Mouse (Mus musculus) hindbrain, embryonic 11.5 days (tissue): ENCODE measurements around the gene Slc16a11. TPM values are rescaled to one million over a fixed set of nuclear protein-coding genes. Genes with fewer than 3 reads are reported as not detected.

Experiments
- ATAC-seq: fragments of 200-750 bp; cut with Nextera tagmentation; 2 replicates; pipeline ENCODE4 v1.8.0; 2017; ENCODE audit warnings: mild to moderate bottlenecking, moderate TSS enrichment, moderate library complexity; ENCODE audit not compliant: low FRiP score
- DNase-seq: peaks from one replicate; pipeline ENCODE4 v3.0.0-alpha.2; 2015; ENCODE audit warnings: low spot score
- H3K27ac ChIP-seq: fragments of 300-500 bp; sonication (generic); 2 replicates; pipeline ENCODE4 v1.5.1; 2014; ENCODE audit warnings: mild to moderate bottlenecking, low read depth, low read length
- H3K27me3 ChIP-seq: fragments of 300-500 bp; sonication (generic); 2 replicates; pipeline ENCODE4 v1.6.1; 2014; ENCODE audit warnings: mild to moderate bottlenecking, low read length, moderate library complexity, mixed read lengths; ENCODE audit not compliant: control insufficient read depth, insufficient read depth
- H3K36me3 ChIP-seq: fragments of 300-500 bp; sonication (generic); 2 replicates; pipeline ENCODE4 v1.6.1; 2014; ENCODE audit warnings: mild to moderate bottlenecking, low read length, moderate library complexity, mixed read lengths; ENCODE audit not compliant: control insufficient read depth, insufficient read depth
- H3K4me1 ChIP-seq: fragments of 300-500 bp; sonication (generic); replicated peaks from 2 replicates; pipeline ENCODE4 v1.6.1; 2014; ENCODE audit warnings: low read length, mixed read lengths; ENCODE audit not compliant: control insufficient read depth, insufficient read depth
- H3K4me2 ChIP-seq: fragments of 300-500 bp; sonication (generic); replicated peaks from 2 replicates; pipeline ENCODE4 v1.6.1; 2014; ENCODE audit warnings: mild to moderate bottlenecking, low read depth, low read length
- H3K4me3 ChIP-seq: fragments of 300-500 bp; sonication (generic); 2 replicates; pipeline ENCODE4 v1.5.1; 2014; ENCODE audit warnings: low read depth, low read length
- H3K9ac ChIP-seq: fragments of 300-500 bp; sonication (generic); 2 replicates; pipeline ENCODE4 v1.6.1; 2014; ENCODE audit warnings: low read depth, low read length
- H3K9me3 ChIP-seq: fragments of 300-500 bp; sonication (generic); 2 replicates; pipeline ENCODE4 v1.6.1; 2016; ENCODE audit warnings: low read length; ENCODE audit not compliant: control insufficient read depth
- WGBS: fragments of 180-500 bp; shearing (Covaris S2); extraction: QIAGEN DNeasy Blood & Tissue Kit; methylation state at CpG from one replicate; pipeline ENCODE4 v1.1.7; 2014; 5-methylcytosine and 5-hydroxymethylcytosine counted together
- polyA plus RNA-seq: library from polyadenylated mRNA; unstranded; fragments of >200 nt; fragmentation: Nextera tagmentation; extraction: Ambion mirVana; gene quantifications from 2 replicates; pipeline ENCODE4 v1.2.1, GENCODE M21; 2014

The Slc16a11 gene
- polyA plus RNA-seq, 1 experiment from 2014 or later = 0.51 TPM

DNA sequence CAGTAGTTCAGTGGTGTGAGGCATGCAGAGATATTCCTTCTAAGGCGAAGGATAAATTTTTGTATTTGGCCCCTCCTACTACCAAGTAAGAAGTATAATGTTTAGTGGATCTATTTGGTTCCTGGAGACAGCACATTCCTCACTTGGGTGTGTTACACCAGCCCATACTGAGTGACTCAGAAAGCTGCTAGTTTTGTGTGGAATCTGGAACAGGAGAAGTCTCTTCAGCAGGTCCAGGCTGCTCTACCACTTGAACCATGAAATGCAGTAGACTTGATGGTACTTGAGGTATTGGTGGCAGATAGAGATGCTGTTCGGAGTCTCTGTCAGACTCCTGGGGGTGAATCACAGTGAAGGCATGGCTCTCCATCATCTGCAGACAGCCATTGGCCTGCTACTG is 1.9 kb upstream of the Slc16a11 start:
- H3K9ac ChIP-seq = no peak overlapping the region
- H3K27ac ChIP-seq = no peak overlapping the region
- peaks cover 30% of the 10 kb centered on the region for H3K27me3 ChIP-seq
- H3K4me2 ChIP-seq = no peak overlapping the region
- H3K4me1 ChIP-seq = peaks cover 6% of the 10 kb centered on the region; the same call in 1 of the 2 replicates
- H3K36me3 ChIP-seq = no peaks in the 10 kb centered on the region
- ATAC-seq (no peak), DNase-seq (no peak)
- no peak overlapping the region for H3K4me3 ChIP-seq
- no peaks in the 10 kb centered on the region for H3K9me3 ChIP-seq
- WGBS = 97% methylated on average over 2 of the region's 2 CpGs

DNA sequence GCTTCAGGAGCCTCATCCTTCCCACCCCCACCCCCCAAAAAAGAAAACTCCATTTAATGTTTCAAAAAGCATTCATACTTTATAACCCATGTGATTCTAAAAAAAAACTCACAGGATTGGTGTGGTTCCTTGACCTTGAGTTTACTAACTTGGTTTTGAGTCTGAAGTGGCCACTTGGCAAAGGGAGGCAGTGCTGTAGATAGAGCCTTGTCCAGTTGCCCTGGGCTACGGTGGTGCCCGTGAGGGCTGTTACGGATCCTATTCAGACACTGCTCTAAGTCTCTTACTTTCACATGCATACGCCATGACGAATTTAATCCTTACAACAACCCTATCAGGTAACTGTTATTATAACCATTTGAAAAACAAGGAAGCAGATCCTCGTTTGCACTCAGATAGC is 580 bp upstream of the Slc16a11 start:
- no peak overlapping the region for H3K9ac ChIP-seq
- 78% methylated on average over 6 of the region's 6 CpGs for WGBS
- ATAC-seq (no peak), DNase-seq (no peak)
- H3K4me3 ChIP-seq = no peak overlapping the region
- no peaks in the 10 kb centered on the region for H3K36me3 ChIP-seq
- no peak overlapping the region for H3K27ac ChIP-seq
- peaks cover 6% of the 10 kb centered on the region; the same call in 1 of the 2 replicates for H3K4me1 ChIP-seq
- no peak overlapping the region for H3K4me2 ChIP-seq
- no peaks in the 10 kb centered on the region for H3K9me3 ChIP-seq
- H3K27me3 ChIP-seq = peaks cover 42% of the 10 kb centered on the region

DNA sequence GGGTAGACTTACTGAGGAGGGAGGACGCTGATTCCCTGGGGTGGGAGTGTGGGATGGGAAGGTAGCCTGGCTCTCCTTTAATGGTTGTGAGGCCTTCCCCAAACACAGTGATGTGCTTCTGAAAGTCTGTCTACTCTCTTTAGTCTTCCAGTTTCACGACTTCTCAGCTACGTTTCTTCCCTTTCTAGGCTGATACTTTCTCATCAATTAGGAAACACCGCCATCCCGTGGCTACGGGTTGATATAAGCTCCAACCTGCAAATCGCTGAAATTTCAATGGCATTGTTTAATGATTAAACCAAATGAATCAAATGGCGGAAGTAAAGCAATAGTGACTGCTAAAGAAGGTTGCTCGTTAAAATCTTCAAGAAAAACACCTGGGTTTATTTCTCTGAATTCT is 344 bp downstream of the Slc16a11 start:
- 8% methylated on average over 9 of the region's 9 CpGs for whole genome bisulfite sequencing
- no peaks in the 10 kb centered on the region for H3K9me3 ChIP-seq
- H3K4me1 ChIP-seq = peaks cover 6% of the 10 kb centered on the region; the same call in 1 of the 2 replicates
- H3K27ac ChIP-seq = no peak overlapping the region
- no peak overlapping the region for H3K9ac ChIP-seq
- no peaks in the 10 kb centered on the region for H3K36me3 ChIP-seq
- H3K4me3 ChIP-seq = no peak overlapping the region
- ATAC-seq = no peak
- no peak overlapping the region for H3K4me2 ChIP-seq
- H3K27me3 ChIP-seq = peaks cover 43% of the 10 kb centered on the region
- DNase-seq = peak; percentile 69

DNA sequence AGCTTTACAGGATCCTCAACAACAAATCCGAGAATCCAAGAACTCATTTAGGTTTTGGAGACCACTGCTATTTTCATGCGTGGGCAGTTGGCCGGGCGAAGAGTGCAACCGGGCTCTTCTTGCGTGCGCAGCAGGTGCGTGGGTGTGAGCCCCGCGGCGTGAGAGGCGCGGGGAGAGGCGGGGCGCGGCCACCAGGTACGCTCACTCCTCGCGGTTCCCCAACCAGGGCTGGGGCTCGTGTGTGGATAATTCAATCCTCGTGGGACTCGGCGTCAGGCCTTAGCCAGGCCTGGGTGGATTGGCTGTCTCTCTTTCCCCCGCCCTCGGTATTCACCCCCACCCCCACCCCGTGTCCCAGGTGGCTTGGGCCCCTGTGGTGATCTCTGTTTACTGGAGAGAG is 1.2 kb downstream of the Slc16a11 start:
- Histone ChIP-seq H3K4me2 (peak overlapping the region; percentile 49), H3K9me3 (no peaks in the 10 kb centered on the region), H3K9ac (no peak overlapping the region; the same call in 1 of the 2 replicates), H3K4me1 (peaks cover 8% of the 10 kb centered on the region; the same call in 1 of the 2 replicates), H3K4me3 (peak overlapping the region; percentile 23), H3K27ac (no peak overlapping the region), H3K36me3 (no peaks in the 10 kb centered on the region), H3K27me3 (peaks cover 43% of the 10 kb centered on the region)
- DNase-seq (no peak), ATAC-seq (no peak)
- 8% methylated on average over 26 of the region's 26 CpGs for WGBS

GRCm38 (mm10) chr11:70214191-70214855 is 1.8 kb downstream of the Slc16a11 start:
- DNase-seq = peak; percentile 48
- Histone ChIP-seq H3K4me1 (peaks cover 8% of the 10 kb centered on the region; the same call in 1 of the 2 replicates), H3K4me3 (peak overlapping the region; percentile 23), H3K4me2 (peak overlapping the region; percentile 49), H3K27ac (no peak overlapping the region), H3K27me3 (peaks cover 43% of the 10 kb centered on the region), H3K36me3 (no peaks in the 10 kb centered on the region), H3K9ac (peak overlapping the region; percentile 25; the same call in 1 of the 2 replicates), H3K9me3 (no peaks in the 10 kb centered on the region)
- WGBS = under 1% methylated on average over 46 of the region's 46 CpGs
- ATAC-seq = peak; percentile 40; the same call in 1 of the 2 replicates

DNA sequence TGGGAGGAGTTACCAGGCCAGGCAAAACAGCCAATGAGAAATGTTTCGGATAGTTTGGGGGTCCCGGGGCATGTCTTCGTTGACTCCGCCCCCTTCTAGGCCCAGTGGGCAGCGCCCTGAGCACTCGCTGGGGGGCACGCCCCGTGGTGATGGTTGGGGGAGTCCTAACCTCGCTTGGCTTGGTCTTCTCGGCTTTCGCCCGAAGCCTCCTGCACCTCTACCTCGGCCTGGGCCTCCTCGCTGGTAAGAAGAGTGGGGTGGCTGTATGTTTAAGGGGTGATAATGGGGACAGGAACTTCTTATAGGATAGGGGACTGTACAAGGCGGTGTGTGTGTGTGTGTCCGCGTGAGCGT is 2.3 kb downstream of the Slc16a11 start:
- DNase-seq (peak; percentile 30), ATAC-seq (no peak)
- Histone ChIP-seq H3K9ac (no peak overlapping the region), H3K27ac (no peak overlapping the region), H3K4me3 (peak overlapping the region; percentile 23; the same call in 1 of the 2 replicates), H3K4me1 (peaks cover 8% of the 10 kb centered on the region; the same call in 1 of the 2 replicates), H3K4me2 (no peak overlapping the region; the same call in 1 of the 2 replicates), H3K9me3 (no peaks in the 10 kb centered on the region), H3K27me3 (peaks cover 43% of the 10 kb centered on the region), H3K36me3 (no peaks in the 10 kb centered on the region)
- 4% methylated on average over 18 of the region's 18 CpGs for WGBS

DNA sequence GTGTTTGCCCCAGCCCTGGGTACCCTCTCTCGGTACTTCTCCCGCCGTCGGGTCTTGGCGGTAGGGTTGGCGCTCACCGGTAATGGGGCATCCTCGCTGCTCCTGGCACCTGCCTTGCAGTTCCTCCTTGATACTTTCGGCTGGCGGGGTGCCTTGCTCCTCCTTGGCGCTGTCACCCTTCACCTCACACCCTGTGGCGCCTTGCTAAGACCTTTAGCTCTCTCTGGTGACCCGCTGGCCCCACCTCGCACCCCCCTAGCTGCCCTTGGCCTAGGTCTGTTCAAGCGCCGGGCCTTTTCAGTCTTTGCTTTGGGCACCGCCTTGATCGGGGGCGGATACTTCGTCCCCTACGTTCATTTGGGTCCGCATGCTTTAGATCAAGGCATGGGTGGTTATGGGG is 2.7 kb downstream of the Slc16a11 start:
- no peak overlapping the region for H3K27ac ChIP-seq
- H3K27me3 ChIP-seq = peaks cover 43% of the 10 kb centered on the region
- DNase-seq (no peak), ATAC-seq (no peak)
- H3K36me3 ChIP-seq = no peaks in the 10 kb centered on the region
- no peak overlapping the region for H3K4me2 ChIP-seq
- 7% methylated on average over 22 of the region's 22 CpGs for WGBS
- H3K9me3 ChIP-seq = no peaks in the 10 kb centered on the region
- no peak overlapping the region for H3K9ac ChIP-seq
- H3K4me1 ChIP-seq = peaks cover 8% of the 10 kb centered on the region; the same call in 1 of the 2 replicates
- no peak overlapping the region for H3K4me3 ChIP-seq

- H3K27me3 ChIP-seq = peaks cover 43% of the 10 kb centered on the region
- H3K4me3 ChIP-seq = no peak overlapping the region
- no peak overlapping the region for H3K27ac ChIP-seq
- DNase-seq (no peak), ATAC-seq (no peak)
- peaks cover 8% of the 10 kb centered on the region; the same call in 1 of the 2 replicates for H3K4me1 ChIP-seq
- no peak overlapping the region for H3K9ac ChIP-seq
- 47% methylated on average over 3 of the region's 3 CpGs for WGBS
- no peaks in the 10 kb centered on the region for H3K36me3 ChIP-seq
- H3K9me3 ChIP-seq = no peaks in the 10 kb centered on the region
- H3K4me2 ChIP-seq = no peak overlapping the region
These were observed 3.6 kb downstream of the Slc16a11 start for GRCm38 (mm10) chr11:70216103-70216502.

- Histone ChIP-seq H3K9me3 (no peaks in the 10 kb centered on the region), H3K9ac (no peak overlapping the region), H3K4me3 (no peak overlapping the region), H3K27me3 (peaks cover 38% of the 10 kb centered on the region), H3K36me3 (no peaks in the 10 kb centered on the region), H3K4me1 (peaks cover 11% of the 10 kb centered on the region; the same call in 1 of the 2 replicates), H3K4me2 (no peak overlapping the region), H3K27ac (no peak overlapping the region)
- ATAC-seq (no peak), DNase-seq (no peak)
- WGBS = 93% methylated on average over 4 of the region's 4 CpGs
These were observed 5.5 kb downstream of the Slc16a11 start for GRCm38 (mm10) chr11:70218039-70218438.
